Mouse (Mus musculus): ENCODE data around the gene Tab3.

DNA sequence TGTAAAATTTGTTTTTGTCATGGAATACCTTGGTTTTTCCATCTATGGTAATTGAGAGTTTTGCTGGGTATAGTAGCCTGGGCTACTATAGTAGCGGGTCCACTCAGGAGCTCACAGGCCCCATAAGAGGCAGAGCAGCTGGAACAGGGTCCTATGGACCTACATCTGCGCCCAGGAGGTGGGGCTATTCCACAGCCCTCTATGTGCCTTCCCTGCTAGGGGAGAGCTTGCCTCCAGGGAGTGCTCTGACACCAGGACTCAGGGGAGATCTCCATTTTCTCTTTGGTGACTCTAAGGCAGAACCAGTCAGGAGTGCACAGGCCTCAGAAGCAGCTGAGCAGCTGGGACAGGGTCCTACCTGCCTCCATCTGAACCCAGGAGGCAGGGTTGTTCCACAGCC lies 109.9 kb downstream of the Tab3 start:
- TF ChIP-seq GATA1 (IDR thresholded peaks at IDR 0.05; ENCODE audit: borderline replicate concordance, low read length) (no peak), FLI1 (IDR thresholded peaks at IDR 0.05; ENCODE audit: low read length) (no peak)

All from megakaryocyte, embryonic 14.5 days (primary cell).